In genomic region chr7:99136789-99137188, GRCm38 (mm10) we compare ENCODE assay signal across 18 mouse cellular contexts.
"Had no signal": no experiment of that assay in that cellular context is flagged by ENCODE, and none has a peak within 500 bp of the region (broad histone marks: within the 10 kb centered on the region; RNA-seq: fewer than 3 reads in every experiment).

No protein-coding gene starts in this region.

- DNase-seq: cerebellum, adult 2 months; cerebellum, adult 8-10 months; cerebellum, adult 9-10 months; cerebellum, adult 9-11 months; cerebellum, postnatal 10 days; cerebellum, postnatal 14 days; cerebellum, postnatal 25 days; cerebellum, postnatal 36 days; embryo, embryonic 11 days; forebrain, postnatal 0 days; gastrocnemius, adult 2 months; gastrocnemius, postnatal 10 days; gastrocnemius, postnatal 14 days; gastrocnemius, postnatal 25 days; gastrocnemius, postnatal 36 days; heart, adult 11 months; heart, adult 18-20 months; heart, adult 2 months had no signal
